Mouse (Mus musculus) megakaryocyte-erythroid progenitor cell, adult 5-6 weeks (primary cell): ENCODE results near the gene Fcgr1. TPM values are rescaled to one million over a fixed set of nuclear protein-coding genes. Genes with fewer than 3 reads are reported as not detected.
A peak's percentile ranks its signal among the peaks of the same experiment; 100 is the strongest.
"Not testable (repeated sequence)": the region's sequence is repeated elsewhere in the genome, so short reads cannot be mapped to it uniquely, and the experiment has no call there.

Source experiments
- ATAC-seq: replicated peaks from 2 replicates; pipeline ENCODE4 v1.8.0; 2016; ENCODE audit warnings: mild to moderate bottlenecking, inconsistent platforms; ENCODE audit not compliant: severe bottlenecking, poor library complexity, low FRiP score, low TSS enrichment
- total RNA-seq, 2 experiments: library from RNA; stranded (forward) in 1 of 2; stranded (reverse) in 1 of 2; fragments of 200-1000, 215-1000 nt in 1 of 2; fragments of >200 nt in 1 of 2; fragmentation: Nextera tagmentation in 1 of 2; gene quantifications; 2 replicates each; pipeline ENCODE4 v1.2.3; 2014 to 2017

The Fcgr1 gene
- not detected in 2 replicates for total RNA-seq (2014; fragmentation: Nextera tagmentation)
- 0.11 TPM in 1 of 2 replicates, not detected in the other for total RNA-seq (2017)

- no peak for ATAC-seq
Measured at GRCm38 (mm10) chr3:96293787-96294186, at the start of gene Fcgr1. Gene Fcgr1 (minus strand): TSS chr3:96293969.

- ATAC-seq: not testable (repeated sequence)
Measured at GRCm38 (mm10) chr3:96342652-96343051, 48.9 kb upstream of the Fcgr1 start.

- ATAC-seq: not testable (repeated sequence)
Measured at GRCm38 (mm10) chr3:96342100-96342499, 48.3 kb upstream of the Fcgr1 start.

GRCm38 (mm10) chr3:96340611-96341312 is 47.0 kb upstream of the Fcgr1 start:
- ATAC-seq: peak; percentile 61

GRCm38 (mm10) chr3:96338849-96339480 is 45.2 kb upstream of the Fcgr1 start:
- no peak for ATAC-seq

- no peak for ATAC-seq
Measured at GRCm38 (mm10) chr3:96338043-96338442, 44.3 kb upstream of the Fcgr1 start.

- no peak for ATAC-seq
Measured at GRCm38 (mm10) chr3:96337269-96337668, 43.5 kb upstream of the Fcgr1 start.

GRCm38 (mm10) chr3:96336636-96337035 is 42.9 kb upstream of the Fcgr1 start:
- ATAC-seq: no peak

GRCm38 (mm10) chr3:96335591-96335990 is 41.8 kb upstream of the Fcgr1 start:
- no peak for ATAC-seq

- ATAC-seq: no peak
Measured at GRCm38 (mm10) chr3:96335163-96335550, 41.4 kb upstream of the Fcgr1 start.

GRCm38 (mm10) chr3:96334175-96335162 is 40.7 kb upstream of the Fcgr1 start:
- no peak for ATAC-seq

- ATAC-seq: 0 out of 2 replicates have a peak, but pooled peaks have one; percentile 10
Measured at GRCm38 (mm10) chr3:96333396-96334174, 39.8 kb upstream of the Fcgr1 start.

- ATAC-seq: peak; percentile 24; the same call in 1 of the 2 replicates
Measured at GRCm38 (mm10) chr3:96332631-96333395, 39.0 kb upstream of the Fcgr1 start.

- no peak for ATAC-seq
Measured at GRCm38 (mm10) chr3:96332000-96332399, 38.2 kb upstream of the Fcgr1 start.

GRCm38 (mm10) chr3:96331438-96331837 is 37.7 kb upstream of the Fcgr1 start:
- ATAC-seq: no peak

- no peak for ATAC-seq
Measured at GRCm38 (mm10) chr3:96330603-96331002, 36.8 kb upstream of the Fcgr1 start.

GRCm38 (mm10) chr3:96330181-96330580 is 36.4 kb upstream of the Fcgr1 start:
- no peak for ATAC-seq

- no peak for ATAC-seq
Measured at GRCm38 (mm10) chr3:96328730-96329387, 35.1 kb upstream of the Fcgr1 start.
